ENCODE assay signal across 28 mouse cellular contexts in the genomic region with DNA sequence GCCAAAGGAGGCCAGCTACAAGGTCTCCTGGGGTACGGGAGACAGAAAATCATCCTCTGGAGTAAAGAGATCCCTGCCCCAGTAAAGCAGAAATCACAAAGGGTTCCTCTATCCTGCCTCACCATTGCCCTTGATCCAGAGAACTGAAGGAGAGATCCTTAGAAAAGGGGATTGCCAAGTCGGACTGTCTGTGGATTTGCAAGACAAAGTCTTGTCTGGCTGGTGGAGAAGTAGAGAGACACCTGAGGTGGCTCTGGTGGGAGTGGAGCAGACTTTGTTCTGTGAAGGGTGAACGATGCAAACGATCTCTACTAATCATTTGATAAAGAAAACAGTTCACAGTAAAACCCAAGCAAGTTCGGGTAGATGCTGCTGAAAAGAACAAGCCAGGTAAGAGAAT. TPM values are rescaled to one million over a fixed set of nuclear protein-coding genes. Genes with fewer than 3 reads are reported as not detected.
A peak's percentile ranks its signal among the peaks of the same experiment; 100 is the strongest.
DNase-seq lines count a peak whose midpoint lies in the region; ATAC-seq and TF ChIP-seq lines count a peak whose summit lies in the region.
"Had no signal": no experiment of that assay in that cellular context is flagged by ENCODE, and none has a peak within 500 bp of the region (broad histone marks: within the 10 kb centered on the region; RNA-seq: fewer than 3 reads in every experiment).

No protein-coding gene starts in this region.

- peaks cover 18% of the 10 kb centered on the region for H3K4me1 ChIP-seq in liver, adult 2 months (ENCODE audit: control insufficient read depth, insufficient read depth, low read length)
- H3K4me1 ChIP-seq in testis, adult 2 months (ENCODE audit: control insufficient read depth, insufficient read depth, low read length), result peaks cover 9% of the 10 kb centered on the region
- H3K4me1 ChIP-seq in brown adipose tissue, adult 24 weeks (ENCODE audit: control insufficient read depth, insufficient read depth, insufficient read length, low read length), result peaks cover 5% of the 10 kb centered on the region; the same call in 1 of the 2 replicates
- peaks cover 14% of the 10 kb centered on the region for H3K4me1 ChIP-seq in forebrain, embryonic 12.5 days

- no peak for ATAC-seq in forebrain, embryonic 12.5 days (ENCODE audit: low FRiP score)
- ATAC-seq: activated CD4-positive, CD25-positive, alpha-beta regulatory T cell, adult 4 months; CD4-positive, CD25-positive, alpha-beta regulatory T cell, adult 4 months; forebrain, embryonic 14.5 days; forebrain, embryonic 16.5 days; Patski had no signal

- H3K79me2 ChIP-seq in liver, adult 2 months (ENCODE audit: control insufficient read depth, insufficient read depth, low read length), result no peaks in the 10 kb centered on the region

- TF ChIP-seq CTCF in liver, adult 2 months (IDR thresholded peaks at IDR 0.05; ENCODE audit: low read depth, low read length), result no peak
- TF ChIP-seq CTCF in testis, adult 2 months (IDR thresholded peaks at IDR 0.05; ENCODE audit: control insufficient read depth, insufficient read depth, insufficient replicate concordance, low read depth, low read length), result no peak

- 71% methylated on average over 5 of the region's 5 CpGs for WGBS in liver, adult 2 months
- 70% methylated on average over 5 of the region's 5 CpGs for WGBS in forebrain, embryonic 12.5 days

- no peaks in the 10 kb centered on the region for H3K27me3 ChIP-seq in liver, adult 2 months (ENCODE audit: control insufficient read depth, insufficient read depth, low read length)
- no peaks in the 10 kb centered on the region for H3K27me3 ChIP-seq in testis, adult 2 months (ENCODE audit: control insufficient read depth, insufficient read depth, low read length)
- peaks cover 29% of the 10 kb centered on the region for H3K27me3 ChIP-seq in forebrain, embryonic 12.5 days
- H3K27me3 ChIP-seq: embryonic facial prominence, embryonic 15.5 days had no signal

- H3K36me3 ChIP-seq in liver, adult 2 months (ENCODE audit: control insufficient read depth, insufficient read depth, low read length), result no peaks in the 10 kb centered on the region
- no peaks in the 10 kb centered on the region for H3K36me3 ChIP-seq in testis, adult 2 months (ENCODE audit: control insufficient read depth, insufficient read depth, low read length)
- no peaks in the 10 kb centered on the region for H3K36me3 ChIP-seq in forebrain, embryonic 12.5 days (replicated peaks)
- H3K36me3 ChIP-seq: embryonic facial prominence, embryonic 13.5 days; embryonic facial prominence, embryonic 15.5 days; forebrain, embryonic 10.5 days; G1E had no signal

- no peaks in the 10 kb centered on the region for H3K9me3 ChIP-seq in forebrain, embryonic 12.5 days
- H3K9me3 ChIP-seq: embryonic facial prominence, embryonic 13.5 days; embryonic facial prominence, embryonic 15.5 days; forebrain, embryonic 10.5 days; G1E had no signal

- DNase-seq in liver, adult 2 months (ENCODE audit: extremely low read depth, low read depth, low spot score), result no peak
- no peak for DNase-seq in liver
- no peak for DNase-seq in testis, postnatal 14 days (ENCODE audit: low spot score)
- DNase-seq in R1 (ENCODE audit: low read depth, low spot score), result peak; percentile 56
- DNase-seq in urinary bladder, postnatal 36 days (ENCODE audit: low spot score in 2 of 2), result no peak
- DNase-seq: adrenal gland, adult 8-10 months; adrenal gland, postnatal 36 days; B cell, adult 2 months; cerebellum, adult 11 months; cerebellum, adult 18-20 months; cerebellum, adult 8-10 months; cerebellum, adult 9-11 months; cerebellum, postnatal 14 days; cerebellum, postnatal 36 days; embryo, embryonic 11 days had no signal

- no peak overlapping the region for H3K4me2 ChIP-seq in forebrain, embryonic 12.5 days
- H3K4me2 ChIP-seq: embryonic facial prominence, embryonic 13.5 days; embryonic facial prominence, embryonic 15.5 days had no signal

- TF ChIP-seq POLR2A in liver, adult 2 months (IDR thresholded peaks at IDR 0.05; ENCODE audit: extremely low read depth, insufficient read depth, low read length), result no peak
- no peak for TF ChIP-seq POLR2A in testis, adult 2 months (IDR thresholded peaks at IDR 0.05; ENCODE audit: control insufficient read depth, low read depth, low read length)

- no peak overlapping the region for H3K4me3 ChIP-seq in liver, adult 2 months (ENCODE audit: insufficient read depth, low read depth, low read length)
- H3K4me3 ChIP-seq in testis, adult 2 months (ENCODE audit: control insufficient read depth, low read depth, low read length), result peak overlapping the region; percentile 83
- no peak overlapping the region for H3K4me3 ChIP-seq in brown adipose tissue, adult 24 weeks (ENCODE audit: insufficient read depth, low read depth, low read length)
- H3K4me3 ChIP-seq in forebrain, embryonic 12.5 days (replicated peaks), result no peak overlapping the region
- H3K4me3 ChIP-seq: embryonic facial prominence, embryonic 13.5 days; embryonic facial prominence, embryonic 15.5 days; erythroblast, embryonic 14.5 days; forebrain, embryonic 10.5 days had no signal

- peak overlapping the region; percentile 41 for H3K27ac ChIP-seq in liver, adult 2 months (replicated peaks; ENCODE audit: insufficient read depth, low read depth, low read length)
- peak overlapping the region; percentile 99; the same call in 1 of the 2 replicates for H3K27ac ChIP-seq in testis, adult 2 months (ENCODE audit: control insufficient read depth, insufficient read depth, low read depth, low read length)
- peak overlapping the region; percentile 80 for H3K27ac ChIP-seq in brown adipose tissue, adult 24 weeks (replicated peaks; ENCODE audit: low read depth, low read length)
- H3K27ac ChIP-seq in forebrain, embryonic 12.5 days, result no peak overlapping the region
- H3K27ac ChIP-seq: embryonic facial prominence, embryonic 13.5 days; embryonic facial prominence, embryonic 15.5 days; forebrain, embryonic 10.5 days had no signal

- H3K9ac ChIP-seq in liver, adult 2 months (ENCODE audit: low read depth, low read length), result no peak overlapping the region
- H3K9ac ChIP-seq in forebrain, embryonic 12.5 days, result no peak overlapping the region
- H3K9ac ChIP-seq: embryonic facial prominence, embryonic 13.5 days; embryonic facial prominence, embryonic 15.5 days had no signal

RNA-seq across cellular contexts. Expression of gene Pim3, which starts 30.9 kb away (rescaled TPM):
- total RNA-seq in liver, adult 2 months (2014; rRNA removed), result 59.7 and 68.3 TPM in 2 replicates
- polyA plus RNA-seq in liver, adult 2 months (2012; rRNA removed), result 17.7 and 31.2 TPM in 2 replicates
- 10.8 and 13.2 TPM in 2 replicates for polyA plus RNA-seq in testis, adult 2 months (2012; rRNA removed)
- 29.2 and 73.9 TPM in 2 replicates for polyA plus RNA-seq in brown adipose tissue, adult 24 weeks (2012; ENCODE audit: insufficient read depth, insufficient read length, missing spikeins)
- polyA plus RNA-seq in forebrain, embryonic 12.5 days (2016; fragmentation: Nextera tagmentation; extraction: Ambion mirVana), result 46.0 and 49.4 TPM in 2 replicates
